Mouse (Mus musculus): ENCODE measurements around the gene Olfr402. TPM values are rescaled to one million over a fixed set of nuclear protein-coding genes. Genes with fewer than 3 reads are reported as not detected.

The Olfr402 gene
- polyA plus RNA-seq, 2 experiments = not detected

DNA sequence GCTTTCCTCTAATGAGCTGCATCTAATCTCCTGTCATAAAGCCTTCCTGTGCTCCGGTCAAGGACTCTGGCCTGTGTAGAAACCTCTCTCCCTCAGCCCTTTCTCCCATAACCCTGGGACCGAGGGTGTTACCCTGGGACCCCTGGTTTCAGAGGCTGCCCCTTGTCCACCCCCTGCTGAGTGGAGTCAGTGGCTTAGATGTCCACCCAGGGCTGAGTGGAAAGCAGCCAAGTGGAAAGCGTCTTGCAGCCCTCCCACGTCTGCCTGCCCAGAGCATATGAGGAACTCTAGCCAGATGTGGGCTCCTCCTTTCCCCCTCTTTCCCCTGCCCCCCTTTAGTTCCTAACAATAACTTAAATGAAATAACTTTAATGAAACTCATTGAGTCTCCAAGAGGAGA is 29.8 kb downstream of the Olfr402 start:
- Histone ChIP-seq H3K4me2 (ENCODE audit: low read depth) (no peak overlapping the region), H3K27me3 (ENCODE audit: control insufficient read depth, insufficient read depth, low read length) (no peaks in the 10 kb centered on the region), H3K27ac (no peak overlapping the region), H3K36me3 (replicated peaks; ENCODE audit: control insufficient read depth, insufficient read depth, low read depth) (no peaks in the 10 kb centered on the region), H3K9ac (replicated peaks) (no peak overlapping the region), H3K9me3 (ENCODE audit: control insufficient read depth, low read length) (no peaks in the 10 kb centered on the region), H3K4me1 (replicated peaks; ENCODE audit: control insufficient read depth in 2 of 2, insufficient read depth in 2 of 2, low read length in 1 of 2) (no peaks in the 10 kb centered on the region), H3K4me3 (ENCODE audit: insufficient read depth in 1 of 2, low read depth in 2 of 2, low read length in 2 of 2) (no peak overlapping the region)
- 61% methylated on average over 4 of the region's 4 CpGs for WGBS (ENCODE audit: insufficient replicate concordance)
- TF ChIP-seq CTCF (IDR thresholded peaks at IDR 0.05; ENCODE audit: low read depth) (no peak), EP300 (IDR thresholded peaks at IDR 0.05; ENCODE audit: low read depth) (no peak)
- DNase-seq (ENCODE audit: low read depth in 3 of 3, low spot score in 3 of 3) (no peak), ATAC-seq (ENCODE audit: insufficient read depth) (no peak)

DNA sequence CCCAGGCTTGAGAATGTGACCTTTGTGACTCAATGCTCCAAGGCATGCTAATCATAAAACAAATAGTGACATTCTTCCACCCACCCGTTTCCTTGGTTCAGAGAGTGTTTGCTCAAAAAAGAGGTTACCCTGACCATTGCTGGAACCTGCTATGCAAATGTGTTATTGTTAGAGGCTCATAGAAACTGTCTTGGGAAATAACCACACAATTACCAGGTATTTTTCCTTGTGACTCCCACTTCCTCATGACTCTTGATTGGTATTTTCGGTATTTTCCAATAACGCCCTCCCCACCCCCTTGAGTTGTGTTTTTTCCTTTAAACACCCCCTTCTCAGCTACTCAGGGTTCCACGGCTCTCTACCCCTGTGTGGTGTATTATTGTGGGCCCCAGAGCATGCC is 30.4 kb downstream of the Olfr402 start:
- Histone ChIP-seq H3K27ac (no peak overlapping the region), H3K27me3 (ENCODE audit: control insufficient read depth, insufficient read depth, low read length) (no peaks in the 10 kb centered on the region), H3K36me3 (replicated peaks; ENCODE audit: control insufficient read depth, insufficient read depth, low read depth) (no peaks in the 10 kb centered on the region), H3K4me3 (ENCODE audit: insufficient read depth in 1 of 2, low read depth in 2 of 2, low read length in 2 of 2) (no peak overlapping the region), H3K4me1 (replicated peaks; ENCODE audit: control insufficient read depth in 2 of 2, insufficient read depth in 2 of 2, low read length in 1 of 2) (no peaks in the 10 kb centered on the region), H3K4me2 (ENCODE audit: low read depth) (no peak overlapping the region), H3K9ac (replicated peaks) (no peak overlapping the region), H3K9me3 (ENCODE audit: control insufficient read depth, low read length) (no peaks in the 10 kb centered on the region)
- 46% methylated on average over 4 of the region's 4 CpGs for WGBS (ENCODE audit: insufficient replicate concordance)
- no peak for TF ChIP-seq CTCF (IDR thresholded peaks at IDR 0.05; ENCODE audit: low read depth)
- no peak for TF ChIP-seq EP300 (IDR thresholded peaks at IDR 0.05; ENCODE audit: low read depth)
- DNase-seq (ENCODE audit: low read depth in 3 of 3, low spot score in 3 of 3) = no peak
- ATAC-seq (ENCODE audit: insufficient read depth) = no peak

DNA sequence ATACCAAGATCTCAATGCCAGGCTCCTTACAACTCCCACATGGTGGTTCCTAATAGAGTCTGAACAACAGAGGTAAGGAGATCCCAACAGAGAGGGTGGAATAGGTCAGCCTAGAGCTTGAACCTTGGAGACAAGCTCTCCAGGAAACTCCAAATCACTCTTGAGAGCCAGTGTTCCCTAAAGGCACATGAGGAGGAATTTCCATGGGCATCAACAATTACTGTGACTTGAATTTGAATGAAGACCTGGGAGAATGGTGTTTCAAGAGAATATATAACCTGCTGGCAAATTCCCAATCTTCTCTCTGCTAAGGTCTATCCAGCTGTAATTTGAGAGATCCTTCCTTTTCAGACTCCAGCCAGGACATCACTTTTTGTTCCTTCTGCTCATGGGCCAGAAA is 32.6 kb downstream of the Olfr402 start, which contains the start of gene Olfr403:
Olfr403 (plus strand) TSS at position 301 of the 400 bp plus-strand sequence.
- Histone ChIP-seq H3K27me3 (ENCODE audit: control insufficient read depth, insufficient read depth, low read length) (no peaks in the 10 kb centered on the region), H3K36me3 (replicated peaks; ENCODE audit: control insufficient read depth, insufficient read depth, low read depth) (no peaks in the 10 kb centered on the region), H3K9me3 (ENCODE audit: control insufficient read depth, low read length) (no peaks in the 10 kb centered on the region), H3K4me3 (ENCODE audit: insufficient read depth in 1 of 2, low read depth in 2 of 2, low read length in 2 of 2) (no peak within 1 kb of the TSS), H3K4me2 (ENCODE audit: low read depth) (no peak within 1 kb of the TSS), H3K4me1 (replicated peaks; ENCODE audit: control insufficient read depth in 2 of 2, insufficient read depth in 2 of 2, low read length in 1 of 2) (no peaks in the 10 kb centered on the region), H3K9ac (replicated peaks) (no peak within 1 kb of the TSS), H3K27ac (no peak within 1 kb of the TSS)
- no peak for TF ChIP-seq CTCF (IDR thresholded peaks at IDR 0.05; ENCODE audit: low read depth)
- no peak for TF ChIP-seq EP300 (IDR thresholded peaks at IDR 0.05; ENCODE audit: low read depth)
- DNase-seq (ENCODE audit: low read depth in 3 of 3, low spot score in 3 of 3) = no peak
- no peak for ATAC-seq (ENCODE audit: insufficient read depth)

Other genes with a start within 250 kb of the Olfr402 start
- not detected in 2 replicates for gene Olfr395, start 244.2 kb upstream of the Olfr402 start, polyA plus RNA-seq (2012; rRNA removed)
- gene Olfr395, start 244.2 kb upstream of the Olfr402 start, polyA plus RNA-seq (2014; fragmentation: Nextera tagmentation; extraction: Ambion mirVana) = not detected in 2 replicates
- gene Olfr23, start 216.9 kb upstream of the Olfr402 start, polyA plus RNA-seq (2012; rRNA removed) = not detected in 2 replicates
- gene Olfr23, start 216.9 kb upstream of the Olfr402 start, polyA plus RNA-seq (2014; fragmentation: Nextera tagmentation; extraction: Ambion mirVana) = not detected in 2 replicates
- not detected in 2 replicates for gene Olfr397, start 192.7 kb upstream of the Olfr402 start, polyA plus RNA-seq (2012; rRNA removed)
- gene Olfr397, start 192.7 kb upstream of the Olfr402 start, polyA plus RNA-seq (2014; fragmentation: Nextera tagmentation; extraction: Ambion mirVana) = not detected in 2 replicates
- not detected in 2 replicates for gene Olfr398, start 163.1 kb upstream of the Olfr402 start, polyA plus RNA-seq (2012; rRNA removed)
- gene Olfr398, start 163.1 kb upstream of the Olfr402 start, polyA plus RNA-seq (2014; fragmentation: Nextera tagmentation; extraction: Ambion mirVana) = not detected in 2 replicates
- gene Olfr139, start 97.0 kb upstream of the Olfr402 start, polyA plus RNA-seq (2012; rRNA removed) = not detected in 2 replicates
- gene Olfr139, start 97.0 kb upstream of the Olfr402 start, polyA plus RNA-seq (2014; fragmentation: Nextera tagmentation; extraction: Ambion mirVana) = not detected in 2 replicates
- not detected in 2 replicates for gene Olfr399, start 96.9 kb upstream of the Olfr402 start, polyA plus RNA-seq (2012; rRNA removed)
- not detected in 2 replicates for gene Olfr399, start 96.9 kb upstream of the Olfr402 start, polyA plus RNA-seq (2014; fragmentation: Nextera tagmentation; extraction: Ambion mirVana)
- not detected in 2 replicates for gene Zfp616, start 83.6 kb upstream of the Olfr402 start, polyA plus RNA-seq (2012; rRNA removed)
- gene Zfp616, start 83.6 kb upstream of the Olfr402 start, polyA plus RNA-seq (2014; fragmentation: Nextera tagmentation; extraction: Ambion mirVana) = not detected in 2 replicates
- gene Olfr401, start 39.8 kb upstream of the Olfr402 start, polyA plus RNA-seq (2012; rRNA removed) = not detected in 2 replicates
- gene Olfr401, start 39.8 kb upstream of the Olfr402 start, polyA plus RNA-seq (2014; fragmentation: Nextera tagmentation; extraction: Ambion mirVana) = not detected in 2 replicates
- gene Olfr403, start 32.7 kb downstream of the Olfr402 start, polyA plus RNA-seq (2012; rRNA removed) = not detected in 2 replicates
- not detected in 2 replicates for gene Olfr403, start 32.7 kb downstream of the Olfr402 start, polyA plus RNA-seq (2014; fragmentation: Nextera tagmentation; extraction: Ambion mirVana)
- not detected in 2 replicates for gene Olfr43, start 57.9 kb downstream of the Olfr402 start, polyA plus RNA-seq (2012; rRNA removed)
- not detected in 2 replicates for gene Olfr43, start 57.9 kb downstream of the Olfr402 start, polyA plus RNA-seq (2014; fragmentation: Nextera tagmentation; extraction: Ambion mirVana)
- not detected in 2 replicates for gene Olfr406, start 106.3 kb downstream of the Olfr402 start, polyA plus RNA-seq (2012; rRNA removed)
- gene Olfr406, start 106.3 kb downstream of the Olfr402 start, polyA plus RNA-seq (2014; fragmentation: Nextera tagmentation; extraction: Ambion mirVana) = not detected in 2 replicates
- gene Olfr59, start 130.2 kb downstream of the Olfr402 start, polyA plus RNA-seq (2012; rRNA removed) = not detected in 2 replicates
- gene Olfr59, start 130.2 kb downstream of the Olfr402 start, polyA plus RNA-seq (2014; fragmentation: Nextera tagmentation; extraction: Ambion mirVana) = not detected in 2 replicates
- not detected in 2 replicates for gene Olfr410, start 184.5 kb downstream of the Olfr402 start, polyA plus RNA-seq (2012; rRNA removed)
- not detected in 2 replicates for gene Olfr410, start 184.5 kb downstream of the Olfr402 start, polyA plus RNA-seq (2014; fragmentation: Nextera tagmentation; extraction: Ambion mirVana)
- not detected in 2 replicates for gene Olfr411, start 199.1 kb downstream of the Olfr402 start, polyA plus RNA-seq (2012; rRNA removed)
- not detected in 2 replicates for gene Olfr411, start 199.1 kb downstream of the Olfr402 start, polyA plus RNA-seq (2014; fragmentation: Nextera tagmentation; extraction: Ambion mirVana)
- not detected in 2 replicates for gene Olfr412, start 208.5 kb downstream of the Olfr402 start, polyA plus RNA-seq (2012; rRNA removed)
- not detected in 2 replicates for gene Olfr412, start 208.5 kb downstream of the Olfr402 start, polyA plus RNA-seq (2014; fragmentation: Nextera tagmentation; extraction: Ambion mirVana)